Mouse (Mus musculus): ENCODE data around the gene Luc7l3. TPM values are rescaled to one million over a fixed set of nuclear protein-coding genes. Genes with fewer than 3 reads are reported as not detected.
"Not testable (repeated sequence)": the region's sequence is repeated elsewhere in the genome, so short reads cannot be mapped to it uniquely, and the experiment has no call there.

Gene Luc7l3
- polyA plus RNA-seq, 1 experiment from 2014 or later = 68.5 TPM

GRCm38 (mm10) chr11:94272960-94273927 lies 48.5 kb downstream of the Luc7l3 start:
- 84% methylated on average over 21 of the region's 21 CpGs for WGBS
- H3K9ac ChIP-seq = no peak overlapping the region

GRCm38 (mm10) chr11:94271015-94271414 lies 50.8 kb downstream of the Luc7l3 start:
- WGBS = 87% methylated on average over 2 of the region's 2 CpGs
- no peak overlapping the region for H3K9ac ChIP-seq
- no peak for ATAC-seq (ENCODE audit: extremely low read depth, insufficient number of reproducible peaks, low FRiP score, low TSS enrichment)

More at GRCm38 (mm10) chr11:94272960-94273927, 48.5 kb downstream of the Luc7l3 start:
- ATAC-seq (ENCODE audit: extremely low read depth, insufficient number of reproducible peaks, low FRiP score, low TSS enrichment) = no peak
- H3K27me3 ChIP-seq (replicated peaks) = no peaks in the 10 kb centered on the region
- no peak overlapping the region for H3K4me2 ChIP-seq
- H3K4me3 ChIP-seq = no peak overlapping the region
- H3K9me3 ChIP-seq = no peaks in the 10 kb centered on the region
- H3K36me3 ChIP-seq = no peaks in the 10 kb centered on the region
- H3K4me1 ChIP-seq = peaks cover 19% of the 10 kb centered on the region
- H3K27ac ChIP-seq (replicated peaks) = no peak overlapping the region

GRCm38 (mm10) chr11:94269906-94270305 lies 51.9 kb downstream of the Luc7l3 start:
- 81% methylated on average over 7 of the region's 7 CpGs for WGBS
- ATAC-seq (ENCODE audit: extremely low read depth, insufficient number of reproducible peaks, low FRiP score, low TSS enrichment) = no peak

More at GRCm38 (mm10) chr11:94271015-94271414, 50.8 kb downstream of the Luc7l3 start:
- no peaks in the 10 kb centered on the region for H3K27me3 ChIP-seq (replicated peaks)
- H3K36me3 ChIP-seq = no peaks in the 10 kb centered on the region
- peaks cover 9% of the 10 kb centered on the region for H3K4me1 ChIP-seq
- H3K9me3 ChIP-seq = no peaks in the 10 kb centered on the region
- H3K4me2 ChIP-seq = no peak overlapping the region
- H3K27ac ChIP-seq (replicated peaks) = no peak overlapping the region
- H3K4me3 ChIP-seq = no peak overlapping the region

GRCm38 (mm10) chr11:94268761-94269160 lies 53.0 kb downstream of the Luc7l3 start:
- no peak for ATAC-seq (ENCODE audit: extremely low read depth, insufficient number of reproducible peaks, low FRiP score, low TSS enrichment)
- no peaks in the 10 kb centered on the region for H3K27me3 ChIP-seq (replicated peaks)
- no peak overlapping the region for H3K9ac ChIP-seq
- H3K9me3 ChIP-seq = no peaks in the 10 kb centered on the region
- no peaks in the 10 kb centered on the region for H3K36me3 ChIP-seq
- no peak overlapping the region for H3K4me2 ChIP-seq
- H3K4me1 ChIP-seq = peaks cover 13% of the 10 kb centered on the region
- H3K4me3 ChIP-seq = no peak overlapping the region
- H3K27ac ChIP-seq (replicated peaks) = no peak overlapping the region

More at GRCm38 (mm10) chr11:94269906-94270305, 51.9 kb downstream of the Luc7l3 start:
- Histone ChIP-seq H3K9me3 (no peaks in the 10 kb centered on the region), H3K27me3 (replicated peaks) (no peaks in the 10 kb centered on the region), H3K9ac (no peak overlapping the region), H3K4me2 (no peak overlapping the region), H3K36me3 (no peaks in the 10 kb centered on the region), H3K27ac (replicated peaks) (no peak overlapping the region), H3K4me3 (no peak overlapping the region), H3K4me1 (peaks cover 18% of the 10 kb centered on the region)

- H3K4me1 ChIP-seq = peaks cover 13% of the 10 kb centered on the region
- H3K9me3 ChIP-seq; H3K27ac ChIP-seq (replicated peaks); ATAC-seq (ENCODE audit: extremely low read depth, insufficient number of reproducible peaks, low FRiP score, low TSS enrichment); H3K27me3 ChIP-seq (replicated peaks); H3K36me3 ChIP-seq; H3K9ac ChIP-seq; H3K4me3 ChIP-seq: not testable (repeated sequence)
- H3K4me2 ChIP-seq = peak overlapping the region; percentile 73; the same call in 1 of the 2 replicates
- 66% methylated on average over 3 of the region's 3 CpGs for WGBS
These were observed 55.6 kb downstream of the Luc7l3 start for GRCm38 (mm10) chr11:94266155-94266554.

- WGBS = 1% methylated on average over 18 of the region's 18 CpGs
- no peaks in the 10 kb centered on the region for H3K27me3 ChIP-seq (replicated peaks)
- H3K27ac ChIP-seq (replicated peaks) = peak overlapping the region; percentile 62
- H3K9ac ChIP-seq = peak overlapping the region; percentile 77
- ATAC-seq (ENCODE audit: extremely low read depth, insufficient number of reproducible peaks, low FRiP score, low TSS enrichment) = 0 out of 2 replicates have a peak, but pooled peaks have one; percentile 40
- no peaks in the 10 kb centered on the region for H3K9me3 ChIP-seq
- peak overlapping the region; percentile 52 for H3K4me3 ChIP-seq
- peak overlapping the region; percentile 73 for H3K4me2 ChIP-seq
- H3K4me1 ChIP-seq = peaks cover 13% of the 10 kb centered on the region
- no peaks in the 10 kb centered on the region for H3K36me3 ChIP-seq
These were observed 56.5 kb downstream of the Luc7l3 start for GRCm38 (mm10) chr11:94265134-94265785.

GRCm38 (mm10) chr11:94261585-94262370 lies 60.0 kb downstream of the Luc7l3 start:
- Histone ChIP-seq H3K27me3 (replicated peaks) (no peaks in the 10 kb centered on the region), H3K4me1 (peaks cover 17% of the 10 kb centered on the region), H3K4me2 (no peak overlapping the region), H3K27ac (replicated peaks) (no peak overlapping the region), H3K4me3 (no peak overlapping the region), H3K36me3 (no peaks in the 10 kb centered on the region), H3K9ac (no peak overlapping the region), H3K9me3 (no peaks in the 10 kb centered on the region)
- ATAC-seq (ENCODE audit: extremely low read depth, insufficient number of reproducible peaks, low FRiP score, low TSS enrichment) = no peak
- WGBS = 63% methylated on average over 6 of the region's 6 CpGs

GRCm38 (mm10) chr11:94259814-94260213 lies 62.0 kb downstream of the Luc7l3 start:
- no peak for ATAC-seq (ENCODE audit: extremely low read depth, insufficient number of reproducible peaks, low FRiP score, low TSS enrichment)
- peaks cover 6% of the 10 kb centered on the region for H3K4me1 ChIP-seq
- H3K9me3 ChIP-seq = no peaks in the 10 kb centered on the region
- no peak overlapping the region for H3K27ac ChIP-seq (replicated peaks)
- H3K9ac ChIP-seq = no peak overlapping the region
- H3K4me2 ChIP-seq = no peak overlapping the region
- 69% methylated on average over 4 of the region's 4 CpGs for WGBS
- 0 out of 2 replicates have a peak, but pooled peaks cover under 1% of the 10 kb centered on the region for H3K27me3 ChIP-seq (replicated peaks)
- H3K36me3 ChIP-seq = no peaks in the 10 kb centered on the region
- H3K4me3 ChIP-seq = no peak overlapping the region

GRCm38 (mm10) chr11:94257987-94258386 lies 63.8 kb downstream of the Luc7l3 start:
- Histone ChIP-seq H3K4me1 (0 out of 2 replicates have a peak, but pooled peaks cover 4% of the 10 kb centered on the region), H3K27ac (replicated peaks) (no peak overlapping the region), H3K4me2 (no peak overlapping the region), H3K4me3 (no peak overlapping the region), H3K9me3 (no peaks in the 10 kb centered on the region), H3K9ac (no peak overlapping the region), H3K36me3 (no peaks in the 10 kb centered on the region), H3K27me3 (replicated peaks) (0 out of 2 replicates have a peak, but pooled peaks cover 2% of the 10 kb centered on the region)
- 53% methylated on average over 14 of the region's 14 CpGs for WGBS
- ATAC-seq (ENCODE audit: extremely low read depth, insufficient number of reproducible peaks, low FRiP score, low TSS enrichment) = no peak

GRCm38 (mm10) chr11:94255733-94256132 lies 66.1 kb downstream of the Luc7l3 start:
- Histone ChIP-seq H3K9me3 (no peaks in the 10 kb centered on the region), H3K9ac (no peak overlapping the region), H3K27me3 (replicated peaks) (0 out of 2 replicates have a peak, but pooled peaks cover 2% of the 10 kb centered on the region), H3K4me1 (0 out of 2 replicates have a peak, but pooled peaks cover 4% of the 10 kb centered on the region), H3K36me3 (no peaks in the 10 kb centered on the region), H3K4me3 (no peak overlapping the region), H3K27ac (replicated peaks) (no peak overlapping the region), H3K4me2 (no peak overlapping the region)
- ATAC-seq (ENCODE audit: extremely low read depth, insufficient number of reproducible peaks, low FRiP score, low TSS enrichment) = no peak
- 73% methylated on average over 5 of the region's 5 CpGs for WGBS

All from heart, embryonic 13.5 days (tissue).